8 mouse cellular contexts compared by ENCODE assay signal in genomic region chr2:157424126-157424903, GRCm38 (mm10). TPM values are rescaled to one million over a fixed set of nuclear protein-coding genes. Genes with fewer than 3 reads are reported as not detected.
DNase-seq lines count a peak whose midpoint lies in the region; ATAC-seq and TF ChIP-seq lines count a peak whose summit lies in the region.

No protein-coding gene starts in this region.

- peak; percentile 52 for DNase-seq in cerebellum, adult 11 months
- peak; percentile 60 for DNase-seq in cerebellum, adult 9-11 months
- DNase-seq in heart, embryonic 10.5 days (ENCODE audit: low spot score) = no peak

- no peaks in the 10 kb centered on the region for H3K9me3 ChIP-seq in heart, embryonic 10.5 days
- no peaks in the 10 kb centered on the region for H3K9me3 ChIP-seq in kidney, embryonic 15.5 days (replicated peaks)

- TF ChIP-seq CTCF in C2C12 (IDR thresholded peaks at IDR 0.05; ENCODE audit: control insufficient read depth, insufficient read depth, insufficient read length) = no peak

- peak overlapping the region; percentile 99 for H3K9ac ChIP-seq in kidney, embryonic 15.5 days

- peak overlapping the region; percentile 62 for H3K4me3 ChIP-seq in C2C12 (ENCODE audit: insufficient read depth, poor library complexity, severe bottlenecking)
- peak overlapping the region; percentile 92 for H3K4me3 ChIP-seq in heart, embryonic 10.5 days
- peak overlapping the region; percentile 88 for H3K4me3 ChIP-seq in kidney, embryonic 15.5 days (replicated peaks)

- H3K4me1 ChIP-seq in heart, embryonic 10.5 days = peaks cover 73% of the 10 kb centered on the region
- H3K4me1 ChIP-seq in kidney, embryonic 15.5 days = peaks cover 65% of the 10 kb centered on the region

- H3K79me2 ChIP-seq in C2C12 (ENCODE audit: control insufficient read depth, insufficient read depth) = peaks cover 60% of the 10 kb centered on the region

- H3K36me3 ChIP-seq in C2C12 (ENCODE audit: control insufficient read depth, insufficient read depth) = peaks cover 22% of the 10 kb centered on the region
- peaks cover 12% of the 10 kb centered on the region; the same call in 1 of the 2 replicates for H3K36me3 ChIP-seq in heart, embryonic 10.5 days
- H3K36me3 ChIP-seq in kidney, embryonic 15.5 days = peaks cover 10% of the 10 kb centered on the region; the same call in 1 of the 2 replicates

- peak overlapping the region; percentile 99 for H3K27ac ChIP-seq in heart, embryonic 10.5 days
- peak overlapping the region; percentile 94 for H3K27ac ChIP-seq in kidney, embryonic 15.5 days

- peak overlapping the region; percentile 87 for H3K4me2 ChIP-seq in kidney, embryonic 15.5 days

- H3K27me3 ChIP-seq in C2C12 (ENCODE audit: control insufficient read depth, insufficient read depth, insufficient read length) = no peaks in the 10 kb centered on the region
- H3K27me3 ChIP-seq in heart, embryonic 10.5 days (ENCODE audit: insufficient read depth, poor library complexity, severe bottlenecking) = no peaks in the 10 kb centered on the region; the same call in 1 of the 2 replicates
- no peaks in the 10 kb centered on the region for H3K27me3 ChIP-seq in kidney, embryonic 15.5 days

- WGBS in heart, embryonic 10.5 days = under 1% methylated on average over 69 of the region's 98 CpGs
- WGBS in kidney, embryonic 15.5 days = 2% methylated on average over 61 of the region's 98 CpGs

- peaks cover 46% of the 10 kb centered on the region for H3K79me3 ChIP-seq in C2C12 (ENCODE audit: low read depth)

- H3ac ChIP-seq in C2C12 (ENCODE audit: control insufficient read depth, insufficient read length, low read depth) = peak overlapping the region; percentile 83

- no peak for ATAC-seq in cerebellum, adult (ENCODE audit: insufficient number of reproducible peaks, low FRiP score, low TSS enrichment)
- ATAC-seq in kidney, embryonic 15.5 days (replicated peaks; ENCODE audit: low FRiP score) = no peak; the same call in 1 of the 2 replicates
- 0 out of 2 replicates have a peak, but pooled peaks have one; percentile 18 for ATAC-seq in megakaryocyte progenitor cell, adult 5-6 weeks (replicated peaks; ENCODE audit: poor library complexity)
- no peak for ATAC-seq in frontal cortex, adult (ENCODE audit: low TSS enrichment)

TF ChIP-seq in C2C12, 6 proteins besides CTCF, POLR2A, EP300 and RAD21:
- TF ChIP-seq MYOG (IDR thresholded peaks at IDR 0.05; ENCODE audit: control insufficient read depth, extremely low read depth, insufficient read length) (no peak), MYOD1 (IDR thresholded peaks at IDR 0.05; ENCODE audit: control insufficient read depth, insufficient read length, low read depth) (no peak), MAX (IDR thresholded peaks at IDR 0.05) (no peak), CEBPB (IDR thresholded peaks at IDR 0.05; ENCODE audit: low read depth) (no peak), USF1 (IDR thresholded peaks at IDR 0.05; ENCODE audit: low read depth) (no peak), FOSL1 (IDR thresholded peaks at IDR 0.05; ENCODE audit: insufficient read depth, low read length, poor library complexity, severe bottlenecking) (no peak)

RNA-seq across cellular contexts. Expression of gene Src, which starts 6.1 kb away (rescaled TPM):
- 29.3 TPM for polyA plus RNA-seq in C2C12 (2012; fragmentation: generic; extraction: Trizol)
- polyA plus RNA-seq in heart, embryonic 10.5 days (2016; fragmentation: Nextera tagmentation; extraction: Ambion mirVana) = 9.3 and 12.7 TPM in 2 replicates
- polyA plus RNA-seq in kidney, embryonic 15.5 days (2015; fragmentation: Nextera tagmentation; extraction: Ambion mirVana) = 17.6 and 18.2 TPM in 2 replicates
- total RNA-seq in megakaryocyte progenitor cell, adult 5-6 weeks (2015) = 0.27 TPM in 1 of 2 replicates, not detected in the other
- total RNA-seq in megakaryocyte progenitor cell, adult 5-6 weeks (2017) = 0.07 TPM in 1 of 2 replicates, not detected in the other

RNA-seq across cellular contexts. Expression of gene Manbal, which starts 56.9 kb away (rescaled TPM):
- 51.1 TPM for polyA plus RNA-seq in C2C12 (2012; fragmentation: generic; extraction: Trizol)
- 63.2 and 68.2 TPM in 2 replicates for polyA plus RNA-seq in heart, embryonic 10.5 days (2016; fragmentation: Nextera tagmentation; extraction: Ambion mirVana)
- polyA plus RNA-seq in kidney, embryonic 15.5 days (2015; fragmentation: Nextera tagmentation; extraction: Ambion mirVana) = 71.7 and 81.2 TPM in 2 replicates
- 14.2 and 17.9 TPM in 2 replicates for total RNA-seq in megakaryocyte progenitor cell, adult 5-6 weeks (2015)
- 6.2 and 7.5 TPM in 2 replicates for total RNA-seq in megakaryocyte progenitor cell, adult 5-6 weeks (2017)
